Mouse (Mus musculus) heart, postnatal 0 days (tissue): ENCODE measurements at regions not wholly inside any gene's neighbourhood (a gene's known extent, or its start where the extent isn't known, plus 50 kb on each side); places are given as distances from the start of the nearest gene placed in this dataset.

Experiments used
- CTCF ChIP-seq: IDR thresholded peaks from 2 replicates; pipeline ENCODE4 v1.5.1; 2016; ENCODE audit warnings: antibody characterized with exemption, control low read depth, low read depth
- EP300 ChIP-seq: IDR thresholded peaks from 2 replicates; pipeline ENCODE4 v1.6.1; 2016; ENCODE audit warnings: antibody characterized with exemption, low read depth

DNA sequence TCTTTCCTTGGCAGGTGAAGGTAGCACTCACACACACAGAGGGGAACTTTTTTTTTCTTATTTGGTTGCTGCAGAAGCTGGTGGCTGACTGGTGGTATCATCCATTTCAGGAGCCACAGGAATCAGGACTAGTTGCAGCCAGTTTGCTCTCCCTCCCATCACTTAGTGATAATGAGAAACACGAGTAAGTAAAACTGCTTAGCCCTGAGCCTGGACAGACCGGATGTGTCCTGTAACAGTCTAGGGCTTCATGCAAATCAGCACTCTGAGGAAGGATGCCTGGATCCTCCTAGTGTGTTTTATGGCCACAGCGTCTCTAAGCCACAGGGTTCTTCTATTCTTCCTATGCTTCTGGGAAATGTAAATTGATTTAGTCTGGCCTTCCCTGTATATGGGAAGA is 397.2 kb upstream of the Adgrl2 start:
- TF ChIP-seq CTCF: no peak
- TF ChIP-seq EP300: no peak
